Mouse (Mus musculus) heart, postnatal 0 days (tissue): Measurements from ENCODE around the gene Gfod2.

Source experiments
- CTCF ChIP-seq: IDR thresholded peaks from 2 replicates; pipeline ENCODE4 v1.5.1; 2016; ENCODE audit warnings: antibody characterized with exemption, control low read depth, low read depth
- EP300 ChIP-seq: IDR thresholded peaks from 2 replicates; pipeline ENCODE4 v1.6.1; 2016; ENCODE audit warnings: antibody characterized with exemption, low read depth

GRCm38 (mm10) chr8:105687512-105687911, 71.0 kb downstream of the Gfod2 start:
- TF ChIP-seq EP300 = no peak
- TF ChIP-seq CTCF = no peak
